Mouse (Mus musculus) embryonic facial prominence, embryonic 15.5 days (tissue): ENCODE results near the gene Chil4. TPM values are rescaled to one million over a fixed set of nuclear protein-coding genes. Genes with fewer than 3 reads are reported as not detected.

Experiments
- ATAC-seq: fragments of 200-750 bp; cut with Nextera tagmentation; 2 replicates; pipeline ENCODE4 v1.8.0; 2017; ENCODE audit warnings: low read depth, moderate TSS enrichment; ENCODE audit not compliant: insufficient number of reproducible peaks, low FRiP score, low TSS enrichment
- H3K27ac ChIP-seq: fragments of 300-500 bp; sonication (generic); replicated peaks from 2 replicates; pipeline ENCODE4 v1.5.1; 2015; ENCODE audit warnings: mild to moderate bottlenecking, inconsistent platforms
- H3K27me3 ChIP-seq: fragments of 300-500 bp; sonication (generic); 2 replicates; pipeline ENCODE4 v1.6.1; 2015; ENCODE audit warnings: inconsistent platforms
- H3K36me3 ChIP-seq: fragments of 300-500 bp; sonication (generic); 2 replicates; pipeline ENCODE4 v1.6.1; 2015; ENCODE audit warnings: mild to moderate bottlenecking, inconsistent platforms
- H3K4me1 ChIP-seq: fragments of 300-500 bp; sonication (generic); 2 replicates; pipeline ENCODE4 v1.6.1; 2015; ENCODE audit warnings: inconsistent platforms
- H3K4me2 ChIP-seq: fragments of 300-500 bp; sonication (generic); replicated peaks from 2 replicates; pipeline ENCODE4 v1.6.1; 2015; ENCODE audit warnings: mild to moderate bottlenecking, inconsistent platforms
- H3K4me3 ChIP-seq: fragments of 300-500 bp; sonication (generic); replicated peaks from 2 replicates; pipeline ENCODE4 v1.5.1; 2015; ENCODE audit warnings: mild to moderate bottlenecking, inconsistent platforms
- H3K9ac ChIP-seq: fragments of 300-500 bp; sonication (generic); 2 replicates; pipeline ENCODE4 v1.6.1; 2015; ENCODE audit warnings: inconsistent platforms
- H3K9me3 ChIP-seq: fragments of 300-500 bp; sonication (generic); replicated peaks from 2 replicates; pipeline ENCODE4 v1.6.1; 2016; ENCODE audit warnings: inconsistent platforms
- WGBS: fragments of 180-500 bp; shearing (Covaris S2); methylation state at CpG from one replicate; pipeline ENCODE4 v1.1.7; 2015; 5-methylcytosine and 5-hydroxymethylcytosine counted together
- polyA plus RNA-seq: library from polyadenylated mRNA; unstranded; fragments of >200 nt; fragmentation: Nextera tagmentation; extraction: Ambion mirVana; gene quantifications from 2 replicates; pipeline ENCODE4 v1.2.1, GENCODE M21; 2015

Gene Chil4
- polyA plus RNA-seq, 1 experiment from 2014 or later, result 0.11 TPM

DNA sequence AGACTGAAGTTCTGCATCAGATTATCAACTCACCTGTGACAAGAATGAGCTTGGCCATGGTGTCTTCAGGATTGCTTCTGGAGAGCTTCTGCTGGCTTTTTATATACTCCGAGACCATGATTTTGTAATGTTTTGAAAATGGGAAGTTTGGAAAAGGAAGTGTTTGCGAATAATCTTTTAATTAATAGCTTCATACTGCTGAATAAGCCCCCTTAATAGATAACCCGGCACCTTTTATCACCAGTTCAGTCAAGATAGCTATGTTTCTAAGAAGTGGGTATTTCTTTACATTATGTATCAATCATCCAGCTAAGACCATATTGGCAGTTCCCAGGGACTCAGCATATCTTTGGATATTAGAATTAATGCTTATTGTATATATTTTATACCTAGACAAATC is 51.8 kb downstream of the Chil4 start, which contains the start of gene Chil3:
TSS of gene Chil3 (minus strand) at position 101 of the 400 bp plus-strand sequence.
- H3K9ac ChIP-seq, result no peak within 1 kb of the TSS
- ATAC-seq, result no peak
- H3K27ac ChIP-seq, result no peak within 1 kb of the TSS
- H3K36me3 ChIP-seq, result no peaks in the 10 kb centered on the region
- no peak within 1 kb of the TSS for H3K4me2 ChIP-seq
- no peaks in the 10 kb centered on the region for H3K27me3 ChIP-seq
- H3K4me3 ChIP-seq, result no peak within 1 kb of the TSS
- peaks cover 12% of the 10 kb centered on the region; the same call in 1 of the 2 replicates for H3K9me3 ChIP-seq
- no peaks in the 10 kb centered on the region for H3K4me1 ChIP-seq
- WGBS, result 75% methylated on average over 3 of the region's 3 CpGs

DNA sequence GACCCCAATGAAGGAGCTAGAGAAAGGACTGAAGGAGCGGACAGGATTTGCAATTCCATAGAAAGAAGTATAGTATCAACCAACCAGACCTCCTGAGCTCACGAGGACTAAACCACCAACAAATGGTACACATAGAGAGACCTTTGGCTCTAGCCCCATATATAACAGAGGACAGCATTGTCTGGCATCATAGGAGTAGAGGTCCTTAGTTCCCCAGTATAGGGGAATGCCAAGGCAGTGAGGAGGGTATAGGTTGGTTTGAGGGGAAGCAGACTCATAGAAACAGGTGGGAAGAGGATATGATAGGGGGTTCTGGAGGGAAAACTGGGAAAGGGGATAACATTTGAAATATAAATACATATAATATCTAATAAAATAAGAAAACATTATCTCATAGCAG is 64.9 kb downstream of the Chil4 start:
- WGBS, result 79% methylated on average over 2 of the region's 2 CpGs
- H3K4me3 ChIP-seq, result no peak overlapping the region
- ATAC-seq, result no peak

More for the DNA sequence above, 64.9 kb downstream of the Chil4 start:
- H3K9me3 ChIP-seq, result peaks cover 7% of the 10 kb centered on the region; the same call in 1 of the 2 replicates
- H3K36me3 ChIP-seq, result no peaks in the 10 kb centered on the region
- no peaks in the 10 kb centered on the region for H3K4me1 ChIP-seq
- H3K27me3 ChIP-seq, result no peaks in the 10 kb centered on the region
- no peak overlapping the region for H3K27ac ChIP-seq
- no peak overlapping the region for H3K9ac ChIP-seq
- no peak overlapping the region for H3K4me2 ChIP-seq

Other genes starting within 250 kb of the Chil4 start
- gene Ovgp1, start 245.8 kb downstream of the Chil4 start, polyA plus RNA-seq, result 0.92 and 1.5 TPM in 2 replicates
- 17.7 and 35.0 TPM in 2 replicates for gene Pifo, start 204.9 kb downstream of the Chil4 start, polyA plus RNA-seq
- gene Chil5, start 186.7 kb downstream of the Chil4 start, polyA plus RNA-seq, result 0.16 TPM in 1 of 2 replicates, not detected in the other
- 0.42 and 0.59 TPM in 2 replicates for gene Chia1, start 106.3 kb downstream of the Chil4 start, polyA plus RNA-seq
- 0.18 TPM in 1 of 2 replicates, not detected in the other for gene Chil3, start 51.9 kb downstream of the Chil4 start, polyA plus RNA-seq
- gene Chil6, start 186.7 kb upstream of the Chil4 start, polyA plus RNA-seq, result not detected in 2 replicates